Mouse (Mus musculus) bone marrow macrophage, adult 2 months (primary cell): ENCODE measurements around the gene Cacng5. TPM values are rescaled to one million over a fixed set of nuclear protein-coding genes. Genes with fewer than 3 reads are reported as not detected.

Experiments used
- H3K27ac ChIP-seq: 2 replicates; pipeline ENCODE4 v1.5.1; 2012; ENCODE audit warnings: low read depth, low read length; ENCODE audit not compliant: insufficient read depth
- H3K4me1 ChIP-seq: 2 replicates; pipeline ENCODE4 v1.6.1; 2012; ENCODE audit warnings: low read length; ENCODE audit not compliant: control insufficient read depth, insufficient read depth
- H3K4me3 ChIP-seq: 2 replicates; pipeline ENCODE4 v1.5.1; 2012; ENCODE audit warnings: mild to moderate bottlenecking, low read length, moderate library complexity; ENCODE audit not compliant: insufficient read depth
- CTCF ChIP-seq: IDR thresholded peaks from 2 replicates; pipeline ENCODE4 v1.5.1; 2012; ENCODE audit warnings: low read depth, mild to moderate bottlenecking, low read length, moderate library complexity
- POLR2A ChIP-seq: IDR thresholded peaks from 2 replicates; pipeline ENCODE4 v1.6.1; 2012; ENCODE audit warnings: mild to moderate bottlenecking, low read depth, low read length, borderline replicate concordance
- polyA plus RNA-seq: library from polyadenylated mRNA; stranded (reverse); fragments of >200 nt; gene quantifications from 2 replicates; pipeline ENCODE4 v1.2.4, GENCODE M21; 2012; ENCODE audit not compliant: missing spikeins, insufficient read depth, insufficient read length

The Cacng5 gene
- polyA plus RNA-seq, 1 experiment = not detected

DNA sequence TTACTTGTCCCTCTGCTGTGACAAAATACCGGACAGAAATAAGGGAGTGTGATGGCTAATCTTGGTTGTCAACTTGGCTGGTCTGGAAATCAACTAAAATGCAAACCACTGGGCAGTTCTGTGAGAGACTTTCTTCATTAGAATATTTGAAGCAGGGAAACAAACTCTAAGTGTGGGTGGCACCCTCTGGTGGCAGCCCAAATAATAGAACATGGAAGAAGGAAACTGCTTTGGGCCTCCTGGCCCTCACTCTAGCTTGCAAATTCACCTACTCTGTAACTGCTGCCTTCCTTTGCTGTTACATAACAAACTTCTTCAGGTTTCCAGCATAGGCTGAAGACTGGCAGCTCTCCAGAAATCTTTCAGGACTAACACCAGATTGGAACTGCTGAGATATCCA is 61.8 kb downstream of the Cacng5 start:
- no peak overlapping the region for H3K27ac ChIP-seq
- TF ChIP-seq POLR2A (no peak), CTCF (no peak)
- no peaks in the 10 kb centered on the region for H3K4me1 ChIP-seq
- no peak overlapping the region for H3K4me3 ChIP-seq

DNA sequence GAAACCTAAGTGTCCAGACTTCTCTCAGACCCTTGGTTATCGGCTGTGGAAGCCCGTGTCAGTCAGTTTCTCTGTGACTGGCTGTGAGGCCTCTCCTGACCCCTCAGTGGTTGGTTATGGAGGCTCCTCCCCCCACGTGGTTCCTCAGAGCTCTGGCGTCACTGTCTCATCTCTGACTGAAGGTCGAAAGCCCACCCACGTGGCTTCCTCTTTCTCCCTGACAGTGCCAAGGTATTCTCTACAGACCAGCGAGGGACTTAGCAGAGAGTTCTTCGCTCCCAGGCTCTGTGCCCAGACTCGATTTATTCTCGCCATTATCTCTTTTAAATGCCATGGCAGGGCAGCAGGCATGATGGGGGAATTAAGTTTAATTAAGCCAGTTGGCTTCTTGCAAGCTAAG is 65.2 kb downstream of the Cacng5 start:
- H3K4me3 ChIP-seq = no peak overlapping the region
- TF ChIP-seq CTCF (no peak), POLR2A (no peak)
- H3K4me1 ChIP-seq = no peaks in the 10 kb centered on the region
- no peak overlapping the region for H3K27ac ChIP-seq

DNA sequence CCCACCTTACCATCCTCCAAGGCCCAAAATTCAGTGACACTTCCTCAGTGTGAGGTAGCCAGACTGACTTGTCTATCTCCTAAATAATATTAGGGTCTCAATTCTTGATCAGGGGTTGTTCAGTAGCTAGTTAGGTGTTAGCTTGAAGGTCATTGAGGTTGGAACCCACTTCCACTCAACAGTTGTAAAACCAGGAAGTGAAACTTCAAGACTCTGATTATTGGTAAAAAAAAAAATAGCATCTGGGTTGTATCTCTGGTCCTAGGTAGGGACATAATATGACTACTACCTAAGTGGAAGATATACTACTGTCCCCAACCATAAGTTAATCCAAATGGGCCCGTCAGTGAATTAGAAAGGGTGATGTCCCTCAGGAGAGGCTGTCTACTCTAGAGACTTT is 70.7 kb downstream of the Cacng5 start:
- TF ChIP-seq POLR2A (no peak), CTCF (no peak)
- no peak overlapping the region for H3K27ac ChIP-seq
- no peaks in the 10 kb centered on the region for H3K4me1 ChIP-seq
- no peak overlapping the region for H3K4me3 ChIP-seq

DNA sequence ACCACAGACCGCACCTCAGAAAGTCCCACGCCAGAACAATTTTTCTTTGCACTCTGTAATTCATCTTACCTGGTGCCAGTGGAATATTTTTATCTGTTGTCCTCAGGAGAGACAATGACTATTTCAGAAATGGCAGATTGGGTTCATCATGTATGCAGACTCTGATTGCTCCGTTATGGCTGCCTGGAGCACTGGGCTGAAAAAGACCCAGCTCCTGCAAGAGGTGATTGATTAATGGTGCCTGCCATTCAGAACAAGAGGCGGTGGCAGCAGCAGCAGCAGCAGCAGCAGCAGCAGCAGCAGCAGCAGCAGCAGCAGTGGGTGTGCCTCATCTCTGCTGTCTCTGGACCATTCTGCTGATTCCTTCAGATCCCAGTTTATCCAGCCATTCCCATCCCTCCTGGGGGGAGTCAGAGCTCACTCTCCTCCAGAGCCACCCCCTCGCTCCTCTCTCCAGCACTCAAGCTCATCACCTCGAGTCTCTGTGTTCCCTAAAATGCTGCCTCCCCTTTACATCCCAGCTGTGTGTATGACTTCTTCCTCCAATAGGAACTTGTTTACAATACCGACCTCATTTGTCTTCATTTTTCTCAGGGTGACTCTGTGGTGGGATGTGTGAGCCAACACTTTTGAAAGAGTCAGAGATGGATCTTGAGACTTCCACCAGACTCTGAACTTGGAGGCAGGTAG is 81.4 kb downstream of the Cacng5 start:
- H3K4me3 ChIP-seq = no peak overlapping the region
- no peak overlapping the region for H3K27ac ChIP-seq
- no peak for TF ChIP-seq POLR2A
- TF ChIP-seq CTCF = no peak
- no peaks in the 10 kb centered on the region for H3K4me1 ChIP-seq

Other genes with a start within 250 kb of the Cacng5 start
- gene Cacng1, start 198.5 kb downstream of the Cacng5 start, polyA plus RNA-seq = not detected in 2 replicates
- not detected in 2 replicates for gene Cacng4, start 120.5 kb downstream of the Cacng5 start, polyA plus RNA-seq